Mouse (Mus musculus): ENCODE results near the gene Mgat5. TPM values are rescaled to one million over a fixed set of nuclear protein-coding genes. Genes with fewer than 3 reads are reported as not detected.

Mgat5 gene
- total and polyA plus RNA-seq, 2 experiments = 1.9 to 3.8 TPM

GRCm38 (mm10) chr1:127208167-127208566, 3.4 kb downstream of the Mgat5 start:
- H3K9ac ChIP-seq (ENCODE audit: low read depth, low read length) = no peak overlapping the region
- no peak for DNase-seq (ENCODE audit: extremely low read depth, low read depth, low spot score)
- no peak overlapping the region for H3K4me3 ChIP-seq (ENCODE audit: insufficient read depth, low read depth, low read length)

DNA sequence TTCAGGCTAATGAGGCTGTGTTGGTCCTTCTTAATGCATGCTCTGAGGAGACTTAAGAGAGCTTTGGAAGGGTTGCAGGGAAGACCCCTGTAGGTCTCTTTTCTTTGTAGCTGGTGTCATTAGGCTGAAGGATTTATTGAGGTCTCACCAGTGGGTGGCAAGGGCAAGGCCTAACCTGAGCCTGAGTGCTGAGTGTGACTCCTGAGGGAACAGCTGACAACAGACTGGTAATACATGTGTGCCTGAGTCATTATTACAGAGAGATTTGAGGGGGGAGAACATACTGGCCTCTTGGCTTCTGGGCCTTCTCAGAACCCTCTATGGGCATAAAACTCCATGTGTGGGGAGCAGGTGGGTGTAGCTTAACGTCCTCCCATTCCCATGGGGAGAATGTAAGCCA, 8.0 kb downstream of the Mgat5 start:
- Histone ChIP-seq H3K4me3 (ENCODE audit: insufficient read depth, low read depth, low read length) (no peak overlapping the region), H3K27me3 (ENCODE audit: control insufficient read depth, insufficient read depth, low read length) (no peaks in the 10 kb centered on the region), H3K27ac (replicated peaks; ENCODE audit: insufficient read depth, low read depth, low read length) (no peak overlapping the region), H3K79me2 (ENCODE audit: control insufficient read depth, insufficient read depth, low read length) (peaks cover 27% of the 10 kb centered on the region; the same call in 1 of the 2 replicates), H3K36me3 (ENCODE audit: control insufficient read depth, insufficient read depth, low read length) (no peaks in the 10 kb centered on the region), H3K9ac (ENCODE audit: low read depth, low read length) (no peak overlapping the region), H3K4me1 (ENCODE audit: control insufficient read depth, insufficient read depth, low read length) (0 out of 2 replicates have a peak, but pooled peaks cover 2% of the 10 kb centered on the region)
- no peak for DNase-seq (ENCODE audit: extremely low read depth, low read depth, low spot score)
- no peak for TF ChIP-seq POLR2A (IDR thresholded peaks at IDR 0.05; ENCODE audit: extremely low read depth, insufficient read depth, low read length)
- WGBS = 90% methylated on average over 1 of the region's 1 CpGs

More at GRCm38 (mm10) chr1:127208167-127208566, 3.4 kb downstream of the Mgat5 start:
- H3K4me1 ChIP-seq (ENCODE audit: control insufficient read depth, insufficient read depth, low read length) = 0 out of 2 replicates have a peak, but pooled peaks cover 4% of the 10 kb centered on the region
- H3K27me3 ChIP-seq (ENCODE audit: control insufficient read depth, insufficient read depth, low read length) = no peaks in the 10 kb centered on the region
- peaks cover 19% of the 10 kb centered on the region; the same call in 1 of the 2 replicates for H3K79me2 ChIP-seq (ENCODE audit: control insufficient read depth, insufficient read depth, low read length)
- no peak overlapping the region for H3K27ac ChIP-seq (replicated peaks; ENCODE audit: insufficient read depth, low read depth, low read length)
- no peaks in the 10 kb centered on the region for H3K36me3 ChIP-seq (ENCODE audit: control insufficient read depth, insufficient read depth, low read length)
- 94% methylated on average over 9 of the region's 9 CpGs for WGBS
- TF ChIP-seq POLR2A (IDR thresholded peaks at IDR 0.05; ENCODE audit: extremely low read depth, insufficient read depth, low read length) (no peak), CTCF (IDR thresholded peaks at IDR 0.05; ENCODE audit: low read depth, low read length) (no peak)

GRCm38 (mm10) chr1:127213434-127213833, 8.6 kb downstream of the Mgat5 start:
- no peaks in the 10 kb centered on the region for H3K36me3 ChIP-seq (ENCODE audit: control insufficient read depth, insufficient read depth, low read length)
- no peak for DNase-seq (ENCODE audit: extremely low read depth, low read depth, low spot score)
- no peak for TF ChIP-seq POLR2A (IDR thresholded peaks at IDR 0.05; ENCODE audit: extremely low read depth, insufficient read depth, low read length)
- TF ChIP-seq CTCF (IDR thresholded peaks at IDR 0.05; ENCODE audit: low read depth, low read length) = no peak

GRCm38 (mm10) chr1:127214585-127215232, 9.9 kb downstream of the Mgat5 start:
- Histone ChIP-seq H3K79me2 (ENCODE audit: control insufficient read depth, insufficient read depth, low read length) (peaks cover 27% of the 10 kb centered on the region; the same call in 1 of the 2 replicates), H3K4me1 (ENCODE audit: control insufficient read depth, insufficient read depth, low read length) (0 out of 2 replicates have a peak, but pooled peaks cover 2% of the 10 kb centered on the region), H3K4me3 (ENCODE audit: insufficient read depth, low read depth, low read length) (no peak overlapping the region), H3K9ac (ENCODE audit: low read depth, low read length) (no peak overlapping the region), H3K36me3 (ENCODE audit: control insufficient read depth, insufficient read depth, low read length) (no peaks in the 10 kb centered on the region), H3K27me3 (ENCODE audit: control insufficient read depth, insufficient read depth, low read length) (no peaks in the 10 kb centered on the region), H3K27ac (replicated peaks; ENCODE audit: insufficient read depth, low read depth, low read length) (no peak overlapping the region)
- TF ChIP-seq POLR2A (IDR thresholded peaks at IDR 0.05; ENCODE audit: extremely low read depth, insufficient read depth, low read length) (no peak), CTCF (IDR thresholded peaks at IDR 0.05; ENCODE audit: low read depth, low read length) (no peak)
- DNase-seq (ENCODE audit: extremely low read depth, low read depth, low spot score) = no peak
- WGBS = 72% methylated on average over 8 of the region's 8 CpGs

More at GRCm38 (mm10) chr1:127213434-127213833, 8.6 kb downstream of the Mgat5 start:
- Histone ChIP-seq H3K79me2 (ENCODE audit: control insufficient read depth, insufficient read depth, low read length) (peaks cover 27% of the 10 kb centered on the region; the same call in 1 of the 2 replicates), H3K27ac (replicated peaks; ENCODE audit: insufficient read depth, low read depth, low read length) (no peak overlapping the region), H3K9ac (ENCODE audit: low read depth, low read length) (no peak overlapping the region), H3K4me1 (ENCODE audit: control insufficient read depth, insufficient read depth, low read length) (0 out of 2 replicates have a peak, but pooled peaks cover 2% of the 10 kb centered on the region), H3K4me3 (ENCODE audit: insufficient read depth, low read depth, low read length) (no peak overlapping the region), H3K27me3 (ENCODE audit: control insufficient read depth, insufficient read depth, low read length) (no peaks in the 10 kb centered on the region)
- 82% methylated on average over 3 of the region's 3 CpGs for WGBS

DNA sequence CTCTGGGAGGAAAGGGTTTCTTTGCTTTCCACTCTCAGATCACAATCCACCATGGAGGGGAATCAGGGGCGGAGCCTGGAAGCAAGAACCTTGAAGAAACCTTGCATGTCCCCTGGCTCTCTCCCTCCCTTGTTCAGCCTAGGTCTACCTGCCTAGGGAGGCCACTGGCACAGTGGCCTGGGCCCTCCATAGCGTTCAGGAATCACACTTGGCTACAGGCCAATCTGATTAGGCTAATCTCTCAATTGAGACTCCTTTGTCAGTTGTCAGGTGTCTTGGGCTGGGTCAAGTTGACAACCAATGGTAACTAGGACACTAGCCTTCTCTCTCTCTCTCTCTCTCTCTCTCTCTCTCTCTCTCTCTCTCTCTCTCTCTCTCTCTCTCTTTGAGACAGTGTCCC, 12.2 kb downstream of the Mgat5 start:
- H3K27ac ChIP-seq (replicated peaks; ENCODE audit: insufficient read depth, low read depth, low read length) = no peak overlapping the region
- DNase-seq (ENCODE audit: extremely low read depth, low read depth, low spot score) = no peak
- no peaks in the 10 kb centered on the region for H3K36me3 ChIP-seq (ENCODE audit: control insufficient read depth, insufficient read depth, low read length)
- no peak for TF ChIP-seq POLR2A (IDR thresholded peaks at IDR 0.05; ENCODE audit: extremely low read depth, insufficient read depth, low read length)
- TF ChIP-seq CTCF (IDR thresholded peaks at IDR 0.05; ENCODE audit: low read depth, low read length) = no peak
- no peak overlapping the region for H3K9ac ChIP-seq (ENCODE audit: low read depth, low read length)
- H3K4me1 ChIP-seq (ENCODE audit: control insufficient read depth, insufficient read depth, low read length) = 0 out of 2 replicates have a peak, but pooled peaks cover 2% of the 10 kb centered on the region
- no peak overlapping the region for H3K4me3 ChIP-seq (ENCODE audit: insufficient read depth, low read depth, low read length)
- WGBS = 56% methylated on average over 2 of the region's 2 CpGs
- peaks cover 21% of the 10 kb centered on the region; the same call in 1 of the 2 replicates for H3K79me2 ChIP-seq (ENCODE audit: control insufficient read depth, insufficient read depth, low read length)
- H3K27me3 ChIP-seq (ENCODE audit: control insufficient read depth, insufficient read depth, low read length) = no peaks in the 10 kb centered on the region

GRCm38 (mm10) chr1:127217665-127218064, 12.8 kb downstream of the Mgat5 start:
- H3K27ac ChIP-seq (replicated peaks; ENCODE audit: insufficient read depth, low read depth, low read length) = no peak overlapping the region
- H3K4me1 ChIP-seq (ENCODE audit: control insufficient read depth, insufficient read depth, low read length) = 0 out of 2 replicates have a peak, but pooled peaks cover 2% of the 10 kb centered on the region
- H3K79me2 ChIP-seq (ENCODE audit: control insufficient read depth, insufficient read depth, low read length) = peaks cover 18% of the 10 kb centered on the region; the same call in 1 of the 2 replicates
- TF ChIP-seq CTCF (IDR thresholded peaks at IDR 0.05; ENCODE audit: low read depth, low read length) (no peak), POLR2A (IDR thresholded peaks at IDR 0.05; ENCODE audit: extremely low read depth, insufficient read depth, low read length) (no peak)
- no peak overlapping the region for H3K9ac ChIP-seq (ENCODE audit: low read depth, low read length)
- WGBS = 92% methylated on average over 4 of the region's 4 CpGs
- no peak overlapping the region for H3K4me3 ChIP-seq (ENCODE audit: insufficient read depth, low read depth, low read length)
- H3K27me3 ChIP-seq (ENCODE audit: control insufficient read depth, insufficient read depth, low read length) = no peaks in the 10 kb centered on the region
- no peak for DNase-seq (ENCODE audit: extremely low read depth, low read depth, low spot score)
- no peaks in the 10 kb centered on the region for H3K36me3 ChIP-seq (ENCODE audit: control insufficient read depth, insufficient read depth, low read length)

Measured in liver, adult 2 months (tissue).